Mouse (Mus musculus): ENCODE results near the gene Gm2696.
"Not testable (repeated sequence)": the region's sequence is repeated elsewhere in the genome, so short reads cannot be mapped to it uniquely, and the experiment has no call there.

Gene Gm2696

GRCm38 (mm10) chr10:77814382-77814781 is at the start of gene Gm2696:
TSS of gene Gm2696 (plus strand) at chr10:77814682.
- DNase-seq (ENCODE audit: low spot score in 2 of 2): no peak

- DNase-seq (ENCODE audit: low spot score in 2 of 2): no peak
These were observed 44.8 kb upstream of the Gm2696 start for GRCm38 (mm10) chr10:77769727-77770126.

- not testable (repeated sequence) for DNase-seq (ENCODE audit: low spot score in 2 of 2)
These were observed 43.3 kb upstream of the Gm2696 start, which contains the start of gene Gm3238 for GRCm38 (mm10) chr10:77771225-77771624. TSS of gene Gm3238 (minus strand) at chr10:77771325.

- DNase-seq (ENCODE audit: low spot score in 2 of 2): not testable (repeated sequence)
These were observed 42.3 kb upstream of the Gm2696 start for GRCm38 (mm10) chr10:77772142-77772541.

- not testable (repeated sequence) for DNase-seq (ENCODE audit: low spot score in 2 of 2)
These were observed 37.6 kb upstream of the Gm2696 start, which contains the start of gene Gm7138 for GRCm38 (mm10) chr10:77776844-77777243. TSS of gene Gm7138 (minus strand) at chr10:77776944.

- DNase-seq (ENCODE audit: low spot score in 2 of 2): not testable (repeated sequence)
These were observed 32.0 kb upstream of the Gm2696 start, which contains the start of gene Gm3250 for GRCm38 (mm10) chr10:77782442-77782841. TSS of gene Gm3250 (minus strand) at chr10:77782542.

GRCm38 (mm10) chr10:77783396-77783795 is 31.1 kb upstream of the Gm2696 start:
- DNase-seq (ENCODE audit: low spot score in 2 of 2): not testable (repeated sequence)

- not testable (repeated sequence) for DNase-seq (ENCODE audit: low spot score in 2 of 2)
These were observed 26.6 kb upstream of the Gm2696 start, which contains the start of gene Gm7137 for GRCm38 (mm10) chr10:77787876-77788275. TSS of gene Gm7137 (minus strand) at chr10:77788200.

- no peak for DNase-seq (ENCODE audit: low spot score in 2 of 2)
These were observed 25.9 kb upstream of the Gm2696 start for GRCm38 (mm10) chr10:77788621-77789020.

GRCm38 (mm10) chr10:77794976-77795375 is 19.5 kb upstream of the Gm2696 start, which contains the start of gene Gm9639:
TSS of gene Gm9639 (minus strand) at chr10:77795076.
- no peak for DNase-seq (ENCODE audit: low spot score in 2 of 2)

- DNase-seq (ENCODE audit: low spot score in 2 of 2): no peak
These were observed 16.8 kb upstream of the Gm2696 start for GRCm38 (mm10) chr10:77797677-77798076.

- not testable (repeated sequence) for DNase-seq (ENCODE audit: low spot score in 2 of 2)
These were observed 16.1 kb upstream of the Gm2696 start for GRCm38 (mm10) chr10:77798164-77798920.

GRCm38 (mm10) chr10:77798921-77799508 is 15.5 kb upstream of the Gm2696 start, which contains the start of gene Gm19668:
TSS of gene Gm19668 (minus strand) at chr10:77799133.
- DNase-seq (ENCODE audit: low spot score in 2 of 2): no peak

- DNase-seq (ENCODE audit: low spot score in 2 of 2): no peak
These were observed 10.4 kb upstream of the Gm2696 start for GRCm38 (mm10) chr10:77804095-77804494.

- no peak for DNase-seq (ENCODE audit: low spot score in 2 of 2)
These were observed 2.7 kb upstream of the Gm2696 start, which contains the start of gene Gm9507 for GRCm38 (mm10) chr10:77811743-77812142. TSS of gene Gm9507 (minus strand) at chr10:77811843.

- DNase-seq (ENCODE audit: low spot score in 2 of 2): no peak
These were observed 1.0 kb downstream of the Gm2696 start for GRCm38 (mm10) chr10:77815514-77815913.

GRCm38 (mm10) chr10:77818523-77818922 is 4.0 kb downstream of the Gm2696 start:
- DNase-seq (ENCODE audit: low spot score in 2 of 2): no peak

GRCm38 (mm10) chr10:77819203-77819602 is 4.7 kb downstream of the Gm2696 start:
- no peak for DNase-seq (ENCODE audit: low spot score in 2 of 2)

- DNase-seq (ENCODE audit: low spot score in 2 of 2): no peak
These were observed 12.5 kb downstream of the Gm2696 start, which contains the start of gene Krtap10-4 for GRCm38 (mm10) chr10:77826951-77827350. TSS of gene Krtap10-4 (minus strand) at chr10:77827095.

GRCm38 (mm10) chr10:77835647-77836046 is 21.2 kb downstream of the Gm2696 start, which contains the start of gene Krtap10-10:
TSS of gene Krtap10-10 (plus strand) at chr10:77835947.
- DNase-seq (ENCODE audit: low spot score in 2 of 2): no peak

- no peak for DNase-seq (ENCODE audit: low spot score in 2 of 2)
These were observed 24.5 kb downstream of the Gm2696 start for GRCm38 (mm10) chr10:77839006-77839405.

- DNase-seq (ENCODE audit: low spot score in 2 of 2): no peak
These were observed 32.0 kb downstream of the Gm2696 start, which contains the start of gene Gm36176 for GRCm38 (mm10) chr10:77846503-77846902. TSS of gene Gm36176 (plus strand) at chr10:77846803.

Measured in urinary bladder, adult 18-20 months (tissue).